Mouse (Mus musculus): Measurements from ENCODE around the gene Hspa2.

Hspa2 gene

GRCm38 (mm10) chr12:76403886-76404537, at the start of gene Hspa2:
Hspa2 (plus strand) TSS chr12:76404176.
- peak; percentile 100 for DNase-seq (ENCODE audit: low spot score)

GRCm38 (mm10) chr12:76360868-76361267, 43.1 kb upstream of the Hspa2 start:
- DNase-seq (ENCODE audit: low spot score) = no peak

- DNase-seq (ENCODE audit: low spot score) = no peak
Observed at GRCm38 (mm10) chr12:76361405-76362302, 42.3 kb upstream of the Hspa2 start.

GRCm38 (mm10) chr12:76362303-76362676, 41.7 kb upstream of the Hspa2 start:
- no peak for DNase-seq (ENCODE audit: low spot score)

- DNase-seq (ENCODE audit: low spot score) = no peak
Observed at GRCm38 (mm10) chr12:76366276-76366675, 37.7 kb upstream of the Hspa2 start.

GRCm38 (mm10) chr12:76367096-76367995, 36.6 kb upstream of the Hspa2 start:
- peak; percentile 70 for DNase-seq (ENCODE audit: low spot score)

GRCm38 (mm10) chr12:76368201-76368789, 35.7 kb upstream of the Hspa2 start:
- no peak for DNase-seq (ENCODE audit: low spot score)

GRCm38 (mm10) chr12:76368790-76369205, 35.2 kb upstream of the Hspa2 start:
- DNase-seq (ENCODE audit: low spot score) = peak; percentile 79

GRCm38 (mm10) chr12:76369206-76369977, 34.6 kb upstream of the Hspa2 start, which contains the start of gene Zbtb25:
Zbtb25 (minus strand) TSS chr12:76369602.
- peak; percentile 86 for DNase-seq (ENCODE audit: low spot score)

- DNase-seq (ENCODE audit: low spot score) = peak; percentile 78
Observed at GRCm38 (mm10) chr12:76369978-76370830, 33.8 kb upstream of the Hspa2 start, which contains the start of gene Zbtb1. Zbtb1 (plus strand) TSS chr12:76370266.

- DNase-seq (ENCODE audit: low spot score) = peak; percentile 84
Observed at GRCm38 (mm10) chr12:76370831-76371571, 33.0 kb upstream of the Hspa2 start.

- DNase-seq (ENCODE audit: low spot score) = no peak
Observed at GRCm38 (mm10) chr12:76372046-76372445, 31.9 kb upstream of the Hspa2 start.

- DNase-seq (ENCODE audit: low spot score) = no peak
Observed at GRCm38 (mm10) chr12:76372881-76373818, 30.8 kb upstream of the Hspa2 start.

GRCm38 (mm10) chr12:76373991-76374390, 30.0 kb upstream of the Hspa2 start:
- DNase-seq (ENCODE audit: low spot score) = no peak

GRCm38 (mm10) chr12:76374911-76375310, 29.1 kb upstream of the Hspa2 start:
- DNase-seq (ENCODE audit: low spot score) = no peak

GRCm38 (mm10) chr12:76375506-76375905, 28.5 kb upstream of the Hspa2 start:
- DNase-seq (ENCODE audit: low spot score) = no peak

- peak; percentile 60 for DNase-seq (ENCODE audit: low spot score)
Observed at GRCm38 (mm10) chr12:76376649-76377048, 27.3 kb upstream of the Hspa2 start.

- DNase-seq (ENCODE audit: low spot score) = no peak
Observed at GRCm38 (mm10) chr12:76377059-76377458, 26.9 kb upstream of the Hspa2 start.

Data from embryo, embryonic 10.5 days (tissue).